Mouse (Mus musculus) midbrain, embryonic 11.5 days (tissue): Measurements from ENCODE around the gene Bean1. TPM values are rescaled to one million over a fixed set of nuclear protein-coding genes. Genes with fewer than 3 reads are reported as not detected.
"Not testable (repeated sequence)": the region's sequence is repeated elsewhere in the genome, so short reads cannot be mapped to it uniquely, and the experiment has no call there.

Source experiments
- ATAC-seq: fragments of 200-750 bp; cut with Nextera tagmentation; 2 replicates; pipeline ENCODE4 v1.8.0; 2017; ENCODE audit warnings: moderate TSS enrichment, moderate library complexity; ENCODE audit not compliant: low FRiP score
- DNase-seq: peaks from one replicate; pipeline ENCODE4 v3.0.0; 2015; ENCODE audit warnings: low spot score; ENCODE audit errors: missing footprints
- H3K27ac ChIP-seq: fragments of 300-500 bp; sonication (generic); 2 replicates; pipeline ENCODE4 v1.5.1; 2014; ENCODE audit warnings: low read depth, low read length
- H3K27me3 ChIP-seq: fragments of 300-500 bp; sonication (generic); 2 replicates; pipeline ENCODE4 v1.6.1; 2014; ENCODE audit warnings: mild to moderate bottlenecking, low read length, moderate library complexity, mixed read lengths; ENCODE audit not compliant: control insufficient read depth, insufficient read depth
- H3K36me3 ChIP-seq: fragments of 300-500 bp; sonication (generic); 2 replicates; pipeline ENCODE4 v1.6.1; 2014; ENCODE audit warnings: mild to moderate bottlenecking, low read length, moderate library complexity, mixed read lengths; ENCODE audit not compliant: control insufficient read depth, insufficient read depth
- H3K4me1 ChIP-seq: fragments of 300-500 bp; sonication (generic); 2 replicates; pipeline ENCODE4 v1.6.1; 2014; ENCODE audit warnings: low read length; ENCODE audit not compliant: control insufficient read depth, insufficient read depth
- H3K4me2 ChIP-seq: fragments of 300-500 bp; sonication (generic); 2 replicates; pipeline ENCODE4 v1.6.1; 2014; ENCODE audit warnings: mild to moderate bottlenecking, moderate library complexity
- H3K4me3 ChIP-seq: fragments of 300-500 bp; sonication (generic); 2 replicates; pipeline ENCODE4 v1.5.1; 2014; ENCODE audit warnings: low read depth, low read length
- H3K9ac ChIP-seq: fragments of 300-500 bp; sonication (generic); 2 replicates; pipeline ENCODE4 v1.6.1; 2014; ENCODE audit warnings: low read length
- H3K9me3 ChIP-seq: fragments of 300-500 bp; sonication (generic); 2 replicates; pipeline ENCODE4 v1.6.1; 2016; ENCODE audit warnings: low read length; ENCODE audit not compliant: control insufficient read depth
- WGBS: fragments of 180-500 bp; shearing (Covaris S2); extraction: QIAGEN DNeasy Blood & Tissue Kit; methylation state at CpG from one replicate; pipeline ENCODE4 v1.1.7; 2014; 5-methylcytosine and 5-hydroxymethylcytosine counted together
- polyA plus RNA-seq: library from polyadenylated mRNA; unstranded; fragments of >200 nt; fragmentation: Nextera tagmentation; extraction: Ambion mirVana; gene quantifications from 2 replicates; pipeline ENCODE4 v1.2.1, GENCODE M21; 2014

Bean1 gene
- polyA plus RNA-seq, 1 experiment from 2014 or later: 0.66 TPM

- not testable (repeated sequence) for H3K27ac ChIP-seq, H3K27me3 ChIP-seq, H3K4me3 ChIP-seq, H3K9ac ChIP-seq, H3K4me2 ChIP-seq, H3K4me1 ChIP-seq, H3K9me3 ChIP-seq, DNase-seq, ATAC-seq
- 96% methylated on average over 5 of the region's 5 CpGs for WGBS
- peaks cover 18% of the 10 kb centered on the region for H3K36me3 ChIP-seq
Observed at GRCm38 (mm10) chr8:104261802-104262201, 91.6 kb downstream of the Bean1 start.

- ATAC-seq, H3K27ac ChIP-seq, H3K36me3 ChIP-seq, DNase-seq, H3K4me2 ChIP-seq, H3K4me1 ChIP-seq, H3K9ac ChIP-seq, H3K9me3 ChIP-seq, H3K4me3 ChIP-seq, H3K27me3 ChIP-seq: not testable (repeated sequence)
- WGBS: 97% methylated on average over 22 of the region's 22 CpGs
Observed at GRCm38 (mm10) chr8:104264271-104264935, 94.2 kb downstream of the Bean1 start.

- H3K9me3 ChIP-seq: no peaks in the 10 kb centered on the region
- H3K4me2 ChIP-seq: no peak overlapping the region
- ATAC-seq (no peak), DNase-seq (no peak)
- no peaks in the 10 kb centered on the region for H3K27me3 ChIP-seq
- no peak overlapping the region for H3K9ac ChIP-seq
- H3K4me1 ChIP-seq: no peaks in the 10 kb centered on the region
- H3K4me3 ChIP-seq: no peak overlapping the region
- H3K36me3 ChIP-seq: peaks cover 6% of the 10 kb centered on the region
- H3K27ac ChIP-seq: no peak overlapping the region
Observed at GRCm38 (mm10) chr8:104268368-104268767, 98.1 kb downstream of the Bean1 start.

Other genes starting within 250 kb of the Bean1 start
- 18.0 and 19.0 TPM in 2 replicates for gene Cdh5, start 68.8 kb upstream of the Bean1 start, polyA plus RNA-seq
- 35.9 and 37.0 TPM in 2 replicates for gene Tk2, start 78.1 kb downstream of the Bean1 start, polyA plus RNA-seq
- gene Cklf, start 80.4 kb downstream of the Bean1 start, polyA plus RNA-seq: 35.0 and 37.2 TPM in 2 replicates
- not detected in 2 replicates for gene Cmtm2a, start 122.7 kb downstream of the Bean1 start, polyA plus RNA-seq
- not detected in 2 replicates for gene Gm45711, start 139.6 kb downstream of the Bean1 start, polyA plus RNA-seq
- gene Cmtm1, start 139.7 kb downstream of the Bean1 start, polyA plus RNA-seq: not detected in 2 replicates
- not detected in 2 replicates for gene Gm11020, start 151.1 kb downstream of the Bean1 start, polyA plus RNA-seq
- not detected in 2 replicates for gene Cmtm2b, start 151.8 kb downstream of the Bean1 start, polyA plus RNA-seq
- 70.3 and 74.3 TPM in 2 replicates for gene Cmtm3, start 169.0 kb downstream of the Bean1 start, polyA plus RNA-seq
- 2.2 and 2.6 TPM in 2 replicates for gene Cmtm4, start 225.4 kb downstream of the Bean1 start, polyA plus RNA-seq